Mouse (Mus musculus) embryonic stem cell, embryonic (primary cell): Measurements from ENCODE around the gene Gm5478.
"Not testable (repeated sequence)": the region's sequence is repeated elsewhere in the genome, so short reads cannot be mapped to it uniquely, and the experiment has no call there.

Experiments
- CTCF ChIA-PET, 4 experiments: fragments of 300-600 bp in 2 of 4; fragments of 350-600 bp in 2 of 4; sonication (Branson Sonifier 250); formaldehyde crosslinking; loops; one replicate each; lab custom pipeline; 2022; ENCODE audit warnings: inconsistent platforms in 2 of 4; lab: Charles Lee
- POLR2A ChIA-PET, 4 experiments: fragments of 300-600 bp in 2 of 4; fragments of 350-600 bp in 2 of 4; sonication (Branson Sonifier 250); formaldehyde crosslinking; loops; one replicate each; lab custom pipeline; 2022; ENCODE audit warnings: antibody characterized with exemption in 4 of 4, inconsistent platforms in 1 of 4; lab: Charles Lee

Gm5478 gene

GRCm38 (mm10) chr15:101647280-101647679 is at the start of gene Gm5478:
TSS of gene Gm5478 (minus strand) at chr15:101647380.
- CTCF ChIA-PET, result interaction anchor here in 2 of 4 experiments (1.1 to 1.2 kb wide), 2 partner anchors 33 kb away, joined by 3 to 4 read pairs; partner anchors contain the start of gene Krt6b (in 2 of the 2)
- POLR2A ChIA-PET, result no interaction called here

GRCm38 (mm10) chr15:101694207-101694606 is 47.0 kb upstream of the Gm5478 start, which contains the start of gene Krt6a:
TSS of gene Krt6a (minus strand) at chr15:101694307.
- ChIA-PET POLR2A (no interaction called here), CTCF (interaction anchor here in 1 of 4 experiments (0.7 kb wide), 1 partner anchor 279 kb away, joined by 3 read pairs; no protein-coding TSS in a partner anchor)

GRCm38 (mm10) chr15:101690460-101690859 is 43.3 kb upstream of the Gm5478 start:
- CTCF ChIA-PET, result interaction anchor here in 1 of 4 experiments (1.5 kb wide), 1 partner anchor 283 kb away, joined by 4 read pairs; no protein-coding TSS in a partner anchor
- POLR2A ChIA-PET, result not testable (repeated sequence)

- ChIA-PET POLR2A (no interaction called here), CTCF (no interaction called here)
Measured at GRCm38 (mm10) chr15:101688161-101688560, 41.0 kb upstream of the Gm5478 start.

GRCm38 (mm10) chr15:101680187-101680586 is 33.0 kb upstream of the Gm5478 start, which contains the start of gene Krt6b:
TSS of gene Krt6b (minus strand) at chr15:101680287.
- ChIA-PET CTCF (interaction anchor here in 2 of 4 experiments (1.0 to 1.2 kb wide), 2 partner anchors 33 kb away, joined by 3 to 4 read pairs; partner anchors contain the start of gene Gm5478 (in 2 of the 2)), POLR2A (interaction anchor here in 1 of 4 experiments (0.7 kb wide), 1 partner anchor 255 kb away, joined by 4 read pairs; no protein-coding TSS in a partner anchor)

GRCm38 (mm10) chr15:101675978-101676377 is 28.8 kb upstream of the Gm5478 start:
- POLR2A ChIA-PET, result no interaction called here
- CTCF ChIA-PET, result interaction anchor here in 1 of 4 experiments (0.9 kb wide), 1 partner anchor 298 kb away, joined by 4 read pairs; no protein-coding TSS in a partner anchor

- CTCF ChIA-PET, result interaction anchor here in 1 of 4 experiments (0.5 kb wide), 1 partner anchor 251 kb away, joined by 3 read pairs; no protein-coding TSS in a partner anchor
- POLR2A ChIA-PET, result no interaction called here
Measured at GRCm38 (mm10) chr15:101652736-101653265, 5.6 kb upstream of the Gm5478 start.

GRCm38 (mm10) chr15:101627884-101628283 is 19.3 kb downstream of the Gm5478 start, which contains the start of gene Gm5414:
TSS of gene Gm5414 (minus strand) at chr15:101628188.
- CTCF ChIA-PET, result no interaction called here

GRCm38 (mm10) chr15:101599123-101599522 is 48.1 kb downstream of the Gm5478 start:
- CTCF ChIA-PET, result no interaction called here
- POLR2A ChIA-PET, result no interaction called here

More at GRCm38 (mm10) chr15:101627884-101628283, 19.3 kb downstream of the Gm5478 start, which contains the start of gene Gm5414:
- POLR2A ChIA-PET, result interaction anchor here in 1 of 4 experiments (1.4 kb wide), 1 partner anchor 13 kb away, joined by 4 read pairs; no protein-coding TSS in a partner anchor
